8 mouse cellular contexts compared by ENCODE assay signal in the genomic region with DNA sequence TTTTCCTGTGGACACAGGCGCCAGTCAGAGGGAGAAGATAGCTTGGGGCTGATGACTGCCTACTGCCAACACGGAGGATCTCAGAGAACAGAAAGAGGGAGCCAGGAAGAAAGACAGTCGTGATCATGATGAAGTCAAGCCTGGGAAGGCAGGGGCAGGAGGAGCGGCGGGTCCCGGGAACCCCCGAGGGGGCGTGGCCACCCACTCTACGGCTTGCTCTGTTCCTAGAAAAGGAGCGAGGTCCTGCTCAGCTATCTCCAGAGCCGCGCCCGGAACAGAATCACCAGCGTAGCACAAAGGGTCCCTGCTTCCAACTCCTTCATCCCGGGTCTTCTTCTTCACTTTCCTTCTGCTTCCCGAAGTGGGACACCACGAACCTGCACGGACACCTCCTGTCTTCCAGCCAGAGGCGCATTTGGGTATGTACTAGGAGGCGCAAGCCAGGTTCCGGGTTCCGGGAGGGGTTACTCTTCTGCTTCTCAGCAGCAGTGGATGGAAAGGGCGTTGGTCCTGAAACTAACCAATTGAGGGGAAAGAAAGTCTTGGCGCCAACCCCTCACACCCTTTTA. TPM values are rescaled to one million over a fixed set of nuclear protein-coding genes. Genes with fewer than 3 reads are reported as not detected.
DNase-seq lines count a peak whose midpoint lies in the region; ATAC-seq lines count a peak whose summit lies in the region.

A gene (plus strand): TSS at position 51 of the 569 bp plus-strand sequence.

- no peak within 1 kb of the TSS for H3K27ac ChIP-seq in kidney, embryonic 15.5 days
- no peak within 1 kb of the TSS for H3K27ac ChIP-seq in embryonic facial prominence, embryonic 12.5 days
- H3K27ac ChIP-seq in hindbrain, embryonic 12.5 days, result no peak within 1 kb of the TSS
- no peak within 1 kb of the TSS for H3K27ac ChIP-seq in liver, embryonic 16.5 days (ENCODE audit: low read length)

- H3K4me1 ChIP-seq in kidney, embryonic 15.5 days, result 0 out of 2 replicates have a peak, but pooled peaks cover 9% of the 10 kb centered on the region
- H3K4me1 ChIP-seq in embryonic facial prominence, embryonic 12.5 days, result no peaks in the 10 kb centered on the region
- no peaks in the 10 kb centered on the region for H3K4me1 ChIP-seq in hindbrain, embryonic 12.5 days
- no peaks in the 10 kb centered on the region for H3K4me1 ChIP-seq in liver, embryonic 16.5 days (ENCODE audit: control insufficient read depth, low read depth, low read length)

- peak within 1 kb of the TSS; percentile 29; the same call in 1 of the 2 replicates for H3K9ac ChIP-seq in kidney, embryonic 15.5 days
- H3K9ac ChIP-seq in embryonic facial prominence, embryonic 12.5 days, result peak within 1 kb of the TSS; percentile 39
- peak within 1 kb of the TSS; percentile 65 for H3K9ac ChIP-seq in hindbrain, embryonic 12.5 days
- H3K9ac ChIP-seq in liver, embryonic 16.5 days (ENCODE audit: low read depth, low read length), result no peak within 1 kb of the TSS

- peak within 1 kb of the TSS; percentile 89 for H3K4me2 ChIP-seq in kidney, embryonic 15.5 days
- H3K4me2 ChIP-seq in embryonic facial prominence, embryonic 12.5 days (replicated peaks), result peak within 1 kb of the TSS; percentile 79
- H3K4me2 ChIP-seq in hindbrain, embryonic 12.5 days (replicated peaks), result peak within 1 kb of the TSS; percentile 84
- peak within 1 kb of the TSS; percentile 69 for H3K4me2 ChIP-seq in liver, embryonic 16.5 days (ENCODE audit: low read depth, low read length)

- peak within 1 kb of the TSS; percentile 53 for H3K4me3 ChIP-seq in kidney, embryonic 15.5 days (replicated peaks)
- H3K4me3 ChIP-seq in embryonic facial prominence, embryonic 12.5 days, result peak within 1 kb of the TSS; percentile 51
- H3K4me3 ChIP-seq in hindbrain, embryonic 12.5 days, result peak within 1 kb of the TSS; percentile 54
- peak within 1 kb of the TSS; percentile 55 for H3K4me3 ChIP-seq in liver, embryonic 16.5 days (ENCODE audit: low read depth, low read length)

- no peaks in the 10 kb centered on the region for H3K9me3 ChIP-seq in kidney, embryonic 15.5 days (replicated peaks)
- H3K9me3 ChIP-seq in embryonic facial prominence, embryonic 12.5 days, result no peaks in the 10 kb centered on the region
- H3K9me3 ChIP-seq in hindbrain, embryonic 12.5 days (replicated peaks), result no peaks in the 10 kb centered on the region
- no peaks in the 10 kb centered on the region for H3K9me3 ChIP-seq in liver, embryonic 16.5 days (replicated peaks; ENCODE audit: control insufficient read depth, low read length)

- no peaks in the 10 kb centered on the region for H3K36me3 ChIP-seq in kidney, embryonic 15.5 days
- H3K36me3 ChIP-seq in embryonic facial prominence, embryonic 12.5 days, result no peaks in the 10 kb centered on the region
- no peaks in the 10 kb centered on the region for H3K36me3 ChIP-seq in hindbrain, embryonic 12.5 days
- H3K36me3 ChIP-seq in liver, embryonic 16.5 days (ENCODE audit: control insufficient read depth, insufficient read depth), result no peaks in the 10 kb centered on the region

- no peak for DNase-seq in kidney, adult 18-20 months
- DNase-seq in Muller cell, postnatal 12 days (ENCODE audit: inconsistent ontology term), result peak; percentile 71
- peak; percentile 21 for DNase-seq in right cerebral cortex, postnatal 25 days
- DNase-seq in layer of hippocampus, adult 9-10 months (ENCODE audit: low spot score), result no peak

- peak; percentile 83 for ATAC-seq in kidney, embryonic 15.5 days (replicated peaks; ENCODE audit: low FRiP score)
- ATAC-seq in embryonic facial prominence, embryonic 12.5 days (ENCODE audit: insufficient number of reproducible peaks, insufficient read depth, low FRiP score, low TSS enrichment), result no peak
- ATAC-seq in hindbrain, embryonic 12.5 days (ENCODE audit: low FRiP score), result peak; percentile 82
- ATAC-seq in liver, embryonic 16.5 days (ENCODE audit: low read depth), result peak; percentile 35; the same call in 1 of the 2 replicates

- 2% methylated on average over 22 of the region's 24 CpGs for whole genome bisulfite sequencing in kidney, embryonic 15.5 days
- 2% methylated on average over 24 of the region's 24 CpGs for WGBS in embryonic facial prominence, embryonic 12.5 days
- under 1% methylated on average over 24 of the region's 24 CpGs for WGBS in hindbrain, embryonic 12.5 days
- 3% methylated on average over 24 of the region's 24 CpGs for WGBS in liver, embryonic 16.5 days (ENCODE audit: insufficient replicate concordance)

- peaks cover 36% of the 10 kb centered on the region for H3K27me3 ChIP-seq in kidney, embryonic 15.5 days
- H3K27me3 ChIP-seq in embryonic facial prominence, embryonic 12.5 days, result peaks cover 7% of the 10 kb centered on the region; the same call in 1 of the 2 replicates
- H3K27me3 ChIP-seq in hindbrain, embryonic 12.5 days, result peaks cover 8% of the 10 kb centered on the region; the same call in 1 of the 2 replicates
- H3K27me3 ChIP-seq in liver, embryonic 16.5 days (ENCODE audit: control insufficient read depth, insufficient read depth, low read depth, low read length), result no peaks in the 10 kb centered on the region

RNA-seq across cellular contexts. Expression of the gene that starts here (rescaled TPM):
- 0.85 and 0.88 TPM in 2 replicates for polyA plus RNA-seq in kidney, embryonic 15.5 days (2015; fragmentation: Nextera tagmentation; extraction: Ambion mirVana)
- 4.1 and 5.6 TPM in 2 replicates for polyA plus RNA-seq in embryonic facial prominence, embryonic 12.5 days (2016; fragmentation: Nextera tagmentation; extraction: Ambion mirVana)
- 5.4 and 7.2 TPM in 2 replicates for polyA plus RNA-seq in hindbrain, embryonic 12.5 days (2016; fragmentation: Nextera tagmentation; extraction: Ambion mirVana)
- polyA plus RNA-seq in liver, embryonic 16.5 days (2015; fragmentation: Nextera tagmentation; extraction: Ambion mirVana), result 0.18 and 0.19 TPM in 2 replicates

Comparison
In these comparisons a context has a peak if more than half of its experiments do, and no peak if none do; other contexts are left out.
1. Peak in ATAC-seq, H3K4me3 ChIP-seq, H3K9ac ChIP-seq and H3K4me2 ChIP-seq in kidney, embryonic 15.5 days; RNA of the gene not detected or under 1 TPM.
2. Peak in ATAC-seq, H3K4me3 ChIP-seq and H3K4me2 ChIP-seq in liver, embryonic 16.5 days; RNA of the gene not detected or under 1 TPM.
3. DNase-seq: peak in Muller cell, postnatal 12 days (single experiment) and right cerebral cortex, postnatal 25 days (single experiment); none in kidney, adult 18-20 months (single experiment) and layer of hippocampus, adult 9-10 months (single experiment).
4. Peak in every context shown above with its lines, with median percentiles within 50 percentile points of each other: H3K4me2 ChIP-seq and H3K4me3 ChIP-seq.